Mouse (Mus musculus) liver, adult 2 months (tissue): Measurements from ENCODE around the gene Slc5a5. TPM values are rescaled to one million over a fixed set of nuclear protein-coding genes. Genes with fewer than 3 reads are reported as not detected.

ENCODE experiments used
- DNase-seq: peaks from one replicate; pipeline ENCODE4 v3.0.0-alpha.2; 2011; ENCODE audit warnings: low read depth, low spot score; ENCODE audit errors: extremely low read depth
- H3K27ac ChIP-seq: fragments of 200-500 bp; replicated peaks from 2 replicates; pipeline ENCODE4 v1.5.1; 2012; ENCODE audit warnings: low read depth, mild to moderate bottlenecking, control low read depth, inconsistent platforms, low read length; ENCODE audit not compliant: insufficient read depth
- H3K27me3 ChIP-seq: fragments of 200-500 bp; 2 replicates; pipeline ENCODE4 v1.6.1; 2012; ENCODE audit warnings: mild to moderate bottlenecking, moderate library complexity, low read length, inconsistent platforms; ENCODE audit not compliant: control insufficient read depth, insufficient read depth
- H3K36me3 ChIP-seq: fragments of 200-500 bp; 2 replicates; pipeline ENCODE4 v1.6.1; 2012; ENCODE audit warnings: low read length, inconsistent platforms; ENCODE audit not compliant: control insufficient read depth, insufficient read depth
- H3K4me1 ChIP-seq: fragments of 200-500 bp; 2 replicates; pipeline ENCODE4 v1.6.1; 2011; ENCODE audit warnings: low read length; ENCODE audit not compliant: control insufficient read depth, insufficient read depth
- H3K4me3 ChIP-seq: fragments of 200-500 bp; 2 replicates; pipeline ENCODE4 v1.5.1; 2011; ENCODE audit warnings: low read depth, mild to moderate bottlenecking, control low read depth, low read length, moderate library complexity; ENCODE audit not compliant: insufficient read depth
- H3K79me2 ChIP-seq: fragments of 200-500 bp; 2 replicates; pipeline ENCODE4 v1.6.1; 2012; ENCODE audit warnings: inconsistent platforms, mild to moderate bottlenecking, low read length, moderate library complexity; ENCODE audit not compliant: control insufficient read depth, insufficient read depth
- H3K9ac ChIP-seq: fragments of 200-500 bp; 2 replicates; pipeline ENCODE4 v1.6.1; 2012; ENCODE audit warnings: low read depth, mild to moderate bottlenecking, control low read depth, inconsistent platforms, low read length
- CTCF ChIP-seq: fragments of 200-500 bp; IDR thresholded peaks from 2 replicates; pipeline ENCODE4 v1.5.1; 2011; ENCODE audit warnings: low read depth, low read length, control low read depth
- POLR2A ChIP-seq: fragments of 200-500 bp; IDR thresholded peaks from 2 replicates; pipeline ENCODE4 v1.6.1; 2011; ENCODE audit warnings: low read length, control low read depth; ENCODE audit not compliant: insufficient read depth; ENCODE audit errors: extremely low read depth
- WGBS: fragments of 180-500 bp; shearing (Covaris S2); methylation state at CpG from one replicate; pipeline ENCODE4 v1.1.7; 2018; 5-methylcytosine and 5-hydroxymethylcytosine counted together
- polyA plus RNA-seq: library from polyadenylated mRNA; depleted of rRNA; stranded (reverse); fragments of >200 nt; gene quantifications from 2 replicates; pipeline ENCODE4 v1.2.3, GENCODE M21; 2012
- total RNA-seq: library from RNA; depleted of rRNA; stranded (reverse); fragments of >200 nt; gene quantifications from 2 replicates; pipeline ENCODE4 v1.2.3, GENCODE M21; 2014

Slc5a5 gene
- total and polyA plus RNA-seq, 2 experiments = not detected

GRCm38 (mm10) chr8:70880126-70880525 lies 12.4 kb downstream of the Slc5a5 start:
- H3K36me3 ChIP-seq = no peaks in the 10 kb centered on the region
- no peak overlapping the region for H3K9ac ChIP-seq
- 22% methylated on average over 4 of the region's 4 CpGs for WGBS
- no peaks in the 10 kb centered on the region for H3K4me1 ChIP-seq
- no peak for DNase-seq
- H3K27ac ChIP-seq = no peak overlapping the region
- TF ChIP-seq POLR2A (no peak), CTCF (no peak)
- no peaks in the 10 kb centered on the region for H3K27me3 ChIP-seq
- H3K4me3 ChIP-seq = no peak overlapping the region
- no peaks in the 10 kb centered on the region for H3K79me2 ChIP-seq

- 80% methylated on average over 4 of the region's 4 CpGs for WGBS
- Histone ChIP-seq H3K27ac (no peak overlapping the region), H3K79me2 (no peaks in the 10 kb centered on the region), H3K4me1 (no peaks in the 10 kb centered on the region), H3K4me3 (no peak overlapping the region), H3K27me3 (no peaks in the 10 kb centered on the region), H3K36me3 (no peaks in the 10 kb centered on the region), H3K9ac (no peak overlapping the region)
- TF ChIP-seq CTCF (no peak), POLR2A (no peak)
- DNase-seq = no peak
Observed at GRCm38 (mm10) chr8:70879500-70879899, 13.1 kb downstream of the Slc5a5 start.

- H3K79me2 ChIP-seq = no peaks in the 10 kb centered on the region
Observed at GRCm38 (mm10) chr8:70878178-70878577, 14.4 kb downstream of the Slc5a5 start.

GRCm38 (mm10) chr8:70876382-70876781 lies 16.2 kb downstream of the Slc5a5 start:
- no peak for TF ChIP-seq CTCF
- no peak for TF ChIP-seq POLR2A
- no peak overlapping the region for H3K9ac ChIP-seq
- H3K27me3 ChIP-seq = no peaks in the 10 kb centered on the region
- no peaks in the 10 kb centered on the region for H3K79me2 ChIP-seq
- 0 out of 2 replicates have a peak, but pooled peaks cover 2% of the 10 kb centered on the region for H3K4me1 ChIP-seq
- H3K27ac ChIP-seq = no peak overlapping the region
- 61% methylated on average over 4 of the region's 4 CpGs for WGBS
- no peaks in the 10 kb centered on the region for H3K36me3 ChIP-seq
- H3K4me3 ChIP-seq = no peak overlapping the region
- DNase-seq = no peak

More at GRCm38 (mm10) chr8:70878178-70878577, 14.4 kb downstream of the Slc5a5 start:
- H3K4me3 ChIP-seq = no peak overlapping the region
- no peak for TF ChIP-seq CTCF
- no peak for TF ChIP-seq POLR2A
- DNase-seq = no peak
- H3K27ac ChIP-seq = no peak overlapping the region
- no peaks in the 10 kb centered on the region for H3K4me1 ChIP-seq
- WGBS = 41% methylated on average over 2 of the region's 2 CpGs
- no peaks in the 10 kb centered on the region for H3K27me3 ChIP-seq
- H3K9ac ChIP-seq = no peak overlapping the region
- no peaks in the 10 kb centered on the region for H3K36me3 ChIP-seq

- Histone ChIP-seq H3K4me3 (no peak overlapping the region), H3K36me3 (no peaks in the 10 kb centered on the region), H3K4me1 (0 out of 2 replicates have a peak, but pooled peaks cover 2% of the 10 kb centered on the region), H3K9ac (no peak overlapping the region), H3K27ac (no peak overlapping the region), H3K27me3 (no peaks in the 10 kb centered on the region), H3K79me2 (no peaks in the 10 kb centered on the region)
- WGBS = 96% methylated on average over 13 of the region's 13 CpGs
- DNase-seq = no peak
- TF ChIP-seq POLR2A = no peak
Observed at GRCm38 (mm10) chr8:70874441-70874840, 18.1 kb downstream of the Slc5a5 start.

- H3K79me2 ChIP-seq = no peaks in the 10 kb centered on the region
- H3K36me3 ChIP-seq = no peaks in the 10 kb centered on the region
- DNase-seq = peak; percentile 74
- H3K4me3 ChIP-seq = peak within 1 kb of the TSS; percentile 78
- H3K27me3 ChIP-seq = no peaks in the 10 kb centered on the region
- peak within 1 kb of the TSS; percentile 82 for H3K9ac ChIP-seq
- peak within 1 kb of the TSS; percentile 43 for H3K27ac ChIP-seq
- TF ChIP-seq CTCF (peak; percentile 90), POLR2A (0 out of 2 replicates have a peak, but pooled peaks have one; percentile 29)
- H3K4me1 ChIP-seq = 0 out of 2 replicates have a peak, but pooled peaks cover 2% of the 10 kb centered on the region
- WGBS = 1% methylated on average over 46 of the region's 46 CpGs
Observed at GRCm38 (mm10) chr8:70873364-70873985, 19.1 kb downstream of the Slc5a5 start, which contains the start of gene Ccdc124. TSS of gene Ccdc124 (minus strand) at chr8:70873935.
